Mouse (Mus musculus) CH12.LX (cell line): Measurements from ENCODE around the gene Ssr3. TPM values are rescaled to one million over a fixed set of nuclear protein-coding genes. Genes with fewer than 3 reads are reported as not detected.

ENCODE experiments used
- DNase-seq: peaks from one replicate; pipeline ENCODE4 v3.0.0-alpha.2; 2013; ENCODE audit errors: extremely low read depth
- H3K27ac ChIP-seq: 2 replicates; pipeline ENCODE4 v1.5.1; 2012; ENCODE audit warnings: low read depth, mild to moderate bottlenecking, control low read depth, moderate library complexity; ENCODE audit not compliant: insufficient read depth
- H3K27me3 ChIP-seq: replicated peaks from 2 replicates; pipeline ENCODE3; 2012; ENCODE audit warnings: inconsistent platforms
- H3K36me3 ChIP-seq, 2 experiments: replicated peaks in 1 of 2; 2 replicates each; pipeline versions ENCODE3 to v1.6.1; 2012; ENCODE audit warnings: inconsistent platforms in 1 of 2, low read length in 1 of 2, mild to moderate bottlenecking in 1 of 2, mixed read lengths in 1 of 2, moderate library complexity in 1 of 2; ENCODE audit not compliant: control insufficient read depth in 1 of 2, insufficient read depth in 1 of 2
- H3K4me1 ChIP-seq, 2 experiments: 2 replicates each; pipeline ENCODE4 v1.6.1; 2012; ENCODE audit warnings: inconsistent platforms in 1 of 2, moderate library complexity in 1 of 2; ENCODE audit not compliant: insufficient read depth in 2 of 2, control insufficient read depth in 1 of 2
- H3K4me2 ChIP-seq: 2 replicates; pipeline ENCODE4 v1.6.1; 2012; ENCODE audit warnings: low read depth, mild to moderate bottlenecking, control low read depth; ENCODE audit not compliant: poor library complexity, insufficient read depth, severe bottlenecking
- H3K4me3 ChIP-seq, 3 experiments: fragments of 150-350 bp in 1 of 3; sonication (generic) in 1 of 3; replicated peaks in 1 of 3; 2 replicates each; pipeline versions ENCODE3 to v1.5.1; 2011 to 2012; ENCODE audit warnings: low read depth in 2 of 3, low read length in 2 of 3, mild to moderate bottlenecking in 2 of 3, moderate library complexity in 2 of 3, control low read depth in 1 of 3, improper control_type of control experiment in 1 of 3, inconsistent platforms in 1 of 3, mixed read lengths in 1 of 3; ENCODE audit not compliant: poor library complexity in 1 of 3
- H3K79me2 ChIP-seq: replicated peaks from 2 replicates; pipeline ENCODE4 v1.6.1; 2012; ENCODE audit warnings: mild to moderate bottlenecking, moderate library complexity; ENCODE audit not compliant: control insufficient read depth, poor library complexity, insufficient read depth, severe bottlenecking; ENCODE audit errors: extremely low read depth
- H3K9ac ChIP-seq: 2 replicates; pipeline ENCODE4 v1.6.1; 2012; ENCODE audit warnings: low read depth, mild to moderate bottlenecking, control low read depth, moderate library complexity; ENCODE audit not compliant: insufficient read depth
- H3K9me3 ChIP-seq: replicated peaks from 2 replicates; pipeline ENCODE3; 2012; ENCODE audit warnings: low read length, inconsistent platforms, mixed read lengths
- BHLHE40 ChIP-seq: IDR thresholded peaks from 2 replicates; pipeline ENCODE4 v1.6.1; 2011; ENCODE audit warnings: mild to moderate bottlenecking, low read depth, low read length, improper control_type of control experiment
- CHD2 ChIP-seq: IDR thresholded peaks from 2 replicates; pipeline ENCODE4 v1.6.1; 2011; ENCODE audit warnings: low read length, improper control_type of control experiment
- E2F4 ChIP-seq: IDR thresholded peaks from 2 replicates; pipeline ENCODE4 v1.6.1; 2011; ENCODE audit warnings: low read depth, low read length, improper control_type of control experiment; ENCODE audit not compliant: insufficient replicate concordance
- ELF1 ChIP-seq: IDR thresholded peaks from 2 replicates; pipeline ENCODE4 v1.6.1; 2014; ENCODE audit warnings: low read depth, mild to moderate bottlenecking, inconsistent platforms, low read length, improper control_type of control experiment
- HCFC1 ChIP-seq: IDR thresholded peaks from 2 replicates; pipeline ENCODE4 v1.6.1; 2012; ENCODE audit warnings: low read depth, mild to moderate bottlenecking, inconsistent platforms, low read length, improper control_type of control experiment
- IRF4 ChIP-seq: IDR thresholded peaks from 2 replicates; pipeline ENCODE4 v1.6.1; 2014; ENCODE audit warnings: low read depth, mild to moderate bottlenecking, inconsistent platforms, low read length, improper control_type of control experiment
- JUND ChIP-seq: conservative IDR thresholded peaks from 2 replicates; pipeline ENCODE4 v1.6.1; 2011; ENCODE audit warnings: low read depth, low read length, improper control_type of control experiment
- MEF2A ChIP-seq: IDR thresholded peaks from 2 replicates; pipeline ENCODE4 v1.6.1; 2014; ENCODE audit warnings: low read depth, mild to moderate bottlenecking, inconsistent platforms, low read length, improper control_type of control experiment, borderline replicate concordance
- MXI1 ChIP-seq: IDR thresholded peaks from 2 replicates; pipeline ENCODE4 v1.6.1; 2011; ENCODE audit warnings: mild to moderate bottlenecking, low read depth, low read length, improper control_type of control experiment
- NELFE ChIP-seq: IDR thresholded peaks from 2 replicates; pipeline ENCODE4 v1.6.1; 2011; ENCODE audit warnings: low read depth, low read length, improper control_type of control experiment
- NRF1 ChIP-seq: IDR thresholded peaks from 2 replicates; pipeline ENCODE4 v1.6.1; 2014; ENCODE audit warnings: low read depth, mild to moderate bottlenecking, inconsistent platforms, low read length, improper control_type of control experiment, moderate library complexity
- POLR2A ChIP-seq: IDR thresholded peaks from 2 replicates; pipeline ENCODE4 v1.6.1; 2011; ENCODE audit warnings: low read depth, mild to moderate bottlenecking, improper control_type of control experiment, low read length
- RAD21 ChIP-seq: IDR thresholded peaks from 2 replicates; pipeline ENCODE4 v1.6.1; 2011; ENCODE audit warnings: low read depth, mild to moderate bottlenecking, low read length, improper control_type of control experiment, moderate library complexity
- UBTF ChIP-seq: IDR thresholded peaks from 2 replicates; pipeline ENCODE4 v1.6.1; 2012; ENCODE audit warnings: low read depth, mild to moderate bottlenecking, inconsistent platforms, low read length, improper control_type of control experiment, moderate library complexity
- USF1 ChIP-seq: IDR thresholded peaks from 2 replicates; pipeline ENCODE4 v1.6.1; 2014; ENCODE audit warnings: low read depth, mild to moderate bottlenecking, inconsistent platforms, low read length, improper control_type of control experiment
- ZC3H11A ChIP-seq: IDR thresholded peaks from 2 replicates; pipeline ENCODE4 v1.6.1; 2012; ENCODE audit warnings: low read depth, mild to moderate bottlenecking, inconsistent platforms, low read length, improper control_type of control experiment
- dilution Hi-C: fragments of 300-500 bp; cut with MboI; formaldehyde crosslinking; loops from 2 replicates; pipeline ENCODE4 v1.14.3; 2020; ENCODE audit warnings: low sequenced_read_pairs; ENCODE audit not compliant: extremely low pct_unique_long_range_greater_than_20kb, extremely low pct_ligation_motif_present
- in situ Hi-C: fragments of 300-500 bp; cut with MboI; formaldehyde crosslinking; loops from 3 replicates; pipeline ENCODE4 v1.14.3; 2019; ENCODE audit warnings: low sequenced_read_pairs, low pct_ligation_motif_present, low pct_unique_long_range_greater_than_20kb, mixed read lengths
- polyA plus RNA-seq: library from polyadenylated mRNA; unstranded; fragments of >175 nt; gene quantifications from 2 replicates; pipeline ENCODE4 v1.2.1, GENCODE M21; 2012; ENCODE audit warnings: low read depth; ENCODE audit not compliant: insufficient read length
- total RNA-seq, 2 experiments: library from RNA; depleted of rRNA; stranded (reverse); fragments of 300-350 nt in 1 of 2; fragments of >200 nt in 1 of 2; gene quantifications; 2 replicates each; pipeline ENCODE4 v1.2.3; 2012 to 2014

Gene Ssr3
- total and polyA plus RNA-seq, 3 experiments, result 118 to 222 (median 165) TPM

DNA sequence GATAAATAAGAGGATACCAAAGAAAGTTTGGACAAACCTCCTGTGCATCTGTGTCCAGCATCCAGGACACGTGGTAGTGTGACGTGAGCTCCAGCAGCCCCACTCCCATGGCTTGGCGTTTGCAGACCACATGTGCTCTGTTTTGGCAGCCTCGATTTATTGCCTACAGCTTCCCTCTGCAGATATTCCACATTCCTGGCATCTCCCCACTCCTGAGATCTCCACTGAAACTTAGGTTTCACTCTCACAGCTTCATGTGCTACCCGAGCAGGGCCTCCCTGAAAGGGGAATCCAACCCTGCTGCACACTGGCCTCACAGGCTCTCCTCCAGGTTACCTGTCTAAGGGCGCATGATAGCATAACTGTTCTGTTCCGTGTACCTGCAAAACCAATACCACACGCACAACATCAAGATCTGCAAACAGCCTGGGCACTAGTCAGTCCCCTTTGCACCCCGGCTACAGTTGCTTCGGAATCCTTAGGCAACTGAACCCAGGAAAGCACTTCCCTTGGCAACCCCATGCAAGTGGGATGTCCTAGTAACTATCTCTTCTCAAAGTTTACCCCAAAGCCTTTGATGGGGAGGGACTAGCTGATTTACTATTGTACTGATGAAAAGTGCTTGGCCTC lies 54.5 kb downstream of the Ssr3 start:
- no peak for DNase-seq
- H3K27me3 ChIP-seq, result no peaks in the 10 kb centered on the region
- no peak overlapping the region for H3K4me3 ChIP-seq
- no peak overlapping the region for H3K9ac ChIP-seq
- in situ Hi-C loops (no loop called here), dilution Hi-C loops (no loop called here)
- H3K36me3 ChIP-seq, result peaks cover 0 to 9% of the 10 kb centered on the region in 2 experiments
- H3K79me2 ChIP-seq, result no peaks in the 10 kb centered on the region
- TF ChIP-seq NELFE (no peak), POLR2A (no peak), IRF4 (no peak), E2F4 (no peak), ELF1 (no peak), HCFC1 (no peak), JUND (no peak), NRF1 (no peak), UBTF (no peak), RAD21 (no peak), BHLHE40 (no peak), MXI1 (no peak), USF1 (no peak), ZC3H11A (no peak), MEF2A (no peak), CHD2 (no peak)
- no peaks in the 10 kb centered on the region for H3K9me3 ChIP-seq
- H3K4me2 ChIP-seq, result no peak overlapping the region
- no peaks in the 10 kb centered on the region for H3K4me1 ChIP-seq
- no peak overlapping the region for H3K27ac ChIP-seq

Other genes with a start within 250 kb of the Ssr3 start
- 9.6 and 10.3 TPM in 2 replicates for gene Tiparp, start 135.8 kb upstream of the Ssr3 start, total RNA-seq (2012; rRNA removed)
- 25.1 and 30.8 TPM in 2 replicates for gene Tiparp, start 135.8 kb upstream of the Ssr3 start, total RNA-seq (2014; rRNA removed)
- gene Tiparp, start 135.8 kb upstream of the Ssr3 start, polyA plus RNA-seq, result 13.2 and 13.7 TPM in 2 replicates